Mouse (Mus musculus) MEL (cell line): ENCODE measurements around the gene Abhd16a. TPM values are rescaled to one million over a fixed set of nuclear protein-coding genes. Genes with fewer than 3 reads are reported as not detected.

ENCODE experiments used
- DNase-seq: peaks from one replicate; pipeline ENCODE4 v3.0.0; 2011; ENCODE audit warnings: low read depth, low spot score
- H3K27ac ChIP-seq: 2 replicates; pipeline ENCODE4 v1.5.1; 2012; ENCODE audit warnings: low read depth, mild to moderate bottlenecking, control low read depth, low read length, moderate library complexity; ENCODE audit not compliant: control insufficient read depth
- H3K27me3 ChIP-seq, 2 experiments: fragments of 150-350 bp in 1 of 2; sonication (generic) in 1 of 2; 2 replicates each; pipeline ENCODE4 v1.6.1; 2012; ENCODE audit warnings: low read length in 2 of 2, mild to moderate bottlenecking in 2 of 2, improper control_type of control experiment in 1 of 2, moderate library complexity in 1 of 2; ENCODE audit not compliant: insufficient read depth in 2 of 2, control insufficient read depth in 1 of 2
- H3K36me3 ChIP-seq, 2 experiments: 2 replicates each; pipeline ENCODE4 v1.6.1; 2012 to 2014; ENCODE audit warnings: low read length in 2 of 2, improper control_type of control experiment in 1 of 2, inconsistent platforms in 1 of 2, mild to moderate bottlenecking in 1 of 2; ENCODE audit not compliant: insufficient read depth in 2 of 2, control insufficient read depth in 1 of 2
- H3K4me1 ChIP-seq, 2 experiments: fragments of 150-350 bp in 1 of 2; sonication (generic) in 1 of 2; 2 replicates each; pipeline ENCODE4 v1.6.1; 2012; ENCODE audit warnings: low read length in 2 of 2, improper control_type of control experiment in 1 of 2, mild to moderate bottlenecking in 1 of 2; ENCODE audit not compliant: insufficient read depth in 2 of 2, control insufficient read depth in 1 of 2
- H3K4me3 ChIP-seq, 2 experiments: fragments of 150-350 bp in 1 of 2; sonication (generic) in 1 of 2; 2 replicates each; pipeline ENCODE4 v1.5.1; 2012; ENCODE audit warnings: low read depth in 2 of 2, low read length in 2 of 2, mild to moderate bottlenecking in 2 of 2, moderate library complexity in 2 of 2, control low read depth in 1 of 2, improper control_type of control experiment in 1 of 2; ENCODE audit not compliant: control insufficient read depth in 1 of 2, insufficient read depth in 1 of 2
- H3K79me2 ChIP-seq: 2 replicates; pipeline ENCODE4 v1.6.1; 2012; ENCODE audit warnings: mild to moderate bottlenecking, low read length, moderate library complexity; ENCODE audit not compliant: control insufficient read depth, poor library complexity, insufficient read depth
- H3K9ac ChIP-seq: 2 replicates; pipeline ENCODE4 v1.6.1; 2012; ENCODE audit warnings: low read depth, mild to moderate bottlenecking, control low read depth, low read length, moderate library complexity; ENCODE audit not compliant: control insufficient read depth, poor library complexity, severe bottlenecking
- H3K9me3 ChIP-seq: fragments of 150-350 bp; sonication (generic); replicated peaks from 2 replicates; pipeline ENCODE4 v1.6.1; 2012; ENCODE audit warnings: mild to moderate bottlenecking, low read length, improper control_type of control experiment, moderate library complexity; ENCODE audit not compliant: insufficient read depth
- CHD2 ChIP-seq: IDR thresholded peaks from 2 replicates; pipeline ENCODE4 v1.6.1; 2011; ENCODE audit warnings: low read length, improper control_type of control experiment
- CTCF ChIP-seq, 3 experiments: IDR thresholded peaks in 2 of 3; conservative IDR thresholded peaks in 1 of 3; 2 replicates each; pipeline ENCODE4 v1.5.1; 2011 to 2012; ENCODE audit warnings: low read length in 3 of 3, low read depth in 2 of 3, mild to moderate bottlenecking in 2 of 3, improper control_type of control experiment in 1 of 3, inconsistent platforms in 1 of 3, mixed read lengths in 1 of 3, moderate library complexity in 1 of 3; ENCODE audit not compliant: control insufficient read depth in 1 of 3, insufficient read depth in 1 of 3, poor library complexity in 1 of 3, severe bottlenecking in 1 of 3
- ELF1 ChIP-seq: IDR thresholded peaks from 2 replicates; pipeline ENCODE4 v1.6.1; 2014; ENCODE audit warnings: low read depth, mild to moderate bottlenecking, inconsistent platforms, low read length, improper control_type of control experiment, moderate library complexity
- ETS1 ChIP-seq: IDR thresholded peaks from 2 replicates; pipeline ENCODE4 v1.6.1; 2012; ENCODE audit warnings: low read depth, mild to moderate bottlenecking, inconsistent platforms, low read length, improper control_type of control experiment, moderate library complexity
- GATA1 ChIP-seq: IDR thresholded peaks from 2 replicates; pipeline ENCODE4 v1.6.1; 2011; ENCODE audit warnings: low read depth, low read length, improper control_type of control experiment
- JUND ChIP-seq: IDR thresholded peaks from 2 replicates; pipeline ENCODE4 v1.6.1; 2011; ENCODE audit warnings: low read depth, mild to moderate bottlenecking, improper control_type of control experiment, low read length
- MAZ ChIP-seq: IDR thresholded peaks from 2 replicates; pipeline ENCODE4 v1.6.1; 2012; ENCODE audit warnings: low read depth, mild to moderate bottlenecking, inconsistent platforms, low read length, improper control_type of control experiment
- MXI1 ChIP-seq: IDR thresholded peaks from 2 replicates; pipeline ENCODE4 v1.6.1; 2011; ENCODE audit warnings: mild to moderate bottlenecking, low read depth, low read length, improper control_type of control experiment
- MYB ChIP-seq: IDR thresholded peaks from 2 replicates; pipeline ENCODE4 v1.6.1; 2011; ENCODE audit warnings: mild to moderate bottlenecking, low read depth, low read length, improper control_type of control experiment
- MYC ChIP-seq: IDR thresholded peaks from 2 replicates; pipeline ENCODE4 v1.6.1; 2011; ENCODE audit warnings: low read depth, mild to moderate bottlenecking, low read length, improper control_type of control experiment, moderate library complexity
- NRF1 ChIP-seq: IDR thresholded peaks from 2 replicates; pipeline ENCODE4 v1.6.1; 2014; ENCODE audit warnings: low read depth, mild to moderate bottlenecking, inconsistent platforms, low read length, improper control_type of control experiment, moderate library complexity; ENCODE audit not compliant: poor library complexity, insufficient read depth, severe bottlenecking
- POLR2A ChIP-seq, 2 experiments: IDR thresholded peaks; 2 replicates each; pipeline ENCODE4 v1.6.1; 2011 to 2012; ENCODE audit warnings: low read length in 2 of 2, mild to moderate bottlenecking in 2 of 2, control low read depth in 1 of 2, improper control_type of control experiment in 1 of 2, low read depth in 1 of 2, moderate library complexity in 1 of 2; ENCODE audit not compliant: control insufficient read depth in 1 of 2, insufficient read depth in 1 of 2, poor library complexity in 1 of 2
- POLR2AphosphoS5 ChIP-seq: IDR thresholded peaks from 2 replicates; pipeline ENCODE4 v1.6.1; 2012; ENCODE audit warnings: low read depth, borderline replicate concordance, mild to moderate bottlenecking, inconsistent platforms, low read length, moderate library complexity, mixed read lengths
- RAD21 ChIP-seq: IDR thresholded peaks from 2 replicates; pipeline ENCODE4 v1.6.1; 2011; ENCODE audit warnings: mild to moderate bottlenecking, low read depth, low read length, improper control_type of control experiment
- RCOR1 ChIP-seq: IDR thresholded peaks from 2 replicates; pipeline ENCODE4 v1.6.1; 2012; ENCODE audit warnings: low read depth, mild to moderate bottlenecking, inconsistent platforms, low read length, improper control_type of control experiment
- TAL1 ChIP-seq: IDR thresholded peaks from 2 replicates; pipeline ENCODE4 v1.6.1; 2012; ENCODE audit warnings: mild to moderate bottlenecking, inconsistent platforms, low read length, moderate library complexity, mixed read lengths
- UBTF ChIP-seq: IDR thresholded peaks from 2 replicates; pipeline ENCODE4 v1.6.1; 2012; ENCODE audit warnings: low read depth, mild to moderate bottlenecking, inconsistent platforms, low read length, improper control_type of control experiment, moderate library complexity, borderline replicate concordance; ENCODE audit not compliant: insufficient read depth
- USF1 ChIP-seq: IDR thresholded peaks from 2 replicates; pipeline ENCODE4 v1.6.1; 2014; ENCODE audit warnings: low read depth, mild to moderate bottlenecking, inconsistent platforms, low read length, improper control_type of control experiment, moderate library complexity
- USF2 ChIP-seq, 2 experiments: IDR thresholded peaks; 2 replicates each; pipeline ENCODE4 v1.6.1; 2011 to 2012; ENCODE audit warnings: improper control_type of control experiment in 2 of 2, low read length in 2 of 2, borderline replicate concordance in 1 of 2, inconsistent platforms in 1 of 2, low read depth in 1 of 2, mild to moderate bottlenecking in 1 of 2; ENCODE audit not compliant: insufficient read depth in 1 of 2
- ZKSCAN1 ChIP-seq: IDR thresholded peaks from 2 replicates; pipeline ENCODE4 v1.6.1; 2012; ENCODE audit warnings: low read depth, mild to moderate bottlenecking, inconsistent platforms, low read length, improper control_type of control experiment, moderate library complexity
- ZMIZ1 ChIP-seq: IDR thresholded peaks from 2 replicates; pipeline ENCODE4 v1.6.1; 2012; ENCODE audit warnings: low read depth, mild to moderate bottlenecking, inconsistent platforms, low read length, improper control_type of control experiment, moderate library complexity
- ZNF384 ChIP-seq: IDR thresholded peaks from 2 replicates; pipeline ENCODE4 v1.6.1; 2012; ENCODE audit warnings: low read depth, mild to moderate bottlenecking, inconsistent platforms, low read length, improper control_type of control experiment
- polyA plus RNA-seq, 2 experiments: library from polyadenylated mRNA; stranded (reverse) in 1 of 2; unstranded in 1 of 2; fragments of >175 nt in 1 of 2; fragments of >200 nt in 1 of 2; gene quantifications; 2 replicates each; pipeline versions ENCODE4 v1.2.1 to v1.2.4; 2012; ENCODE audit warnings: low replicate concordance in 2 of 2, low read depth in 1 of 2; ENCODE audit not compliant: insufficient read length in 2 of 2, insufficient read depth in 1 of 2, missing spikeins in 1 of 2
- total RNA-seq: library from RNA; depleted of rRNA; stranded (reverse); fragments of 300-350 nt; gene quantifications from 2 replicates; pipeline ENCODE4 v1.2.3, GENCODE M21; 2012

The Abhd16a gene
- total and polyA plus RNA-seq, 3 experiments, result 96.1 to 126 TPM; not detected in 1

- TF ChIP-seq POLR2A (IDR thresholded peaks at IDR 0.05; ENCODE audit: control insufficient read depth in 1 of 2, insufficient read depth in 1 of 2, low read depth in 1 of 2, low read length in 2 of 2, poor library complexity in 1 of 2), result peak; percentile 74 to 80
- no peak for TF ChIP-seq USF2 (IDR thresholded peaks at IDR 0.05; ENCODE audit: borderline replicate concordance in 1 of 2, insufficient read depth in 1 of 2, low read depth in 1 of 2, low read length in 2 of 2)
- peak; percentile 67; the same call in 1 of the 2 replicates for TF ChIP-seq JUND
- TF ChIP-seq RCOR1, result no peak
- peak; percentile 74 for TF ChIP-seq ZNF384
- no peak for TF ChIP-seq RAD21
- TF ChIP-seq MAZ, result no peak
- peak; percentile 62; the same call in 1 of the 2 replicates for TF ChIP-seq MXI1
- TF ChIP-seq ELF1, result peak; percentile 55
- TF ChIP-seq ETS1, result peak; percentile 98
- no peak for TF ChIP-seq TAL1
- no peak for TF ChIP-seq UBTF
- TF ChIP-seq ZKSCAN1, result no peak
- no peak for TF ChIP-seq USF1
Measured at GRCm38 (mm10) chr17:35051156-35052086, 37.6 kb upstream of the Abhd16a start (continued).

DNA sequence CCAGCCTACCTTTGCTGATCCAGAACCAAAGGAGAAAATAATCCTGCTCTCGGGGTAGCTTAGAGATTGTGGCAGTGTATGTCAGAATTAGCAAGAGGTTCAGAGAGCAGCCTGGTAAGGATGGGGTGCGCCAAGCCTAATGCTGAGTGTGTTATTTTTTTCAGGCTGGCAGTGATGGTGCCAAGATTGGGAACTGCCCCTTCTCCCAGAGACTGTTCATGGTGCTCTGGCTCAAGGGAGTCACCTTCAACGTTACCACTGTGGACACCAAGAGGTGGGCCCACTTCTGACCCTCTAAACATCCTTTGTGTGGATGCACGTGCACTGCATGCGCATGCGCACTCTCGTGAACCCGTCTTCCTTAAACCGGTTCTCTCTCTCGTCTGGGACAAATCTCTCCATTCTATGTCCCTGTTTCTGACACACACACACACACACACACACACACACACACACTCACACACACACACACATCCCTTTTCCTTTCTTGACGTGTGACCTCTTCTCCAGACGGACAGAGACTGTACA lies 36.7 kb upstream of the Abhd16a start:
- Histone ChIP-seq H3K4me3 (peak overlapping the region; percentile 18 to 76), H3K79me2 (peaks cover 42% of the 10 kb centered on the region), H3K36me3 (peaks cover 9 to 23% of the 10 kb centered on the region in 2 experiments), H3K27me3 (no peaks in the 10 kb centered on the region), H3K27ac (peak overlapping the region; percentile 78), H3K9me3 (no peaks in the 10 kb centered on the region)
- no peak for DNase-seq
- TF ChIP-seq CHD2 (no peak), GATA1 (no peak), MYC (no peak), CTCF (IDR thresholded peaks at IDR 0.05 in 2 of 3, conservative IDR thresholded peaks at IDR 0.05 in 1 of 3; ENCODE audit: control insufficient read depth in 1 of 3, insufficient read depth in 1 of 3, low read depth in 2 of 3, low read length in 3 of 3, poor library complexity in 1 of 3, severe bottlenecking in 1 of 3) (no peak), ZMIZ1 (no peak), MYB (no peak), NRF1 (no peak), JUND (no peak), ETS1 (no peak), POLR2AphosphoS5 (no peak)
- TF ChIP-seq, all 39 proteins: peak for 0
- peak overlapping the region; percentile 51 for H3K9ac ChIP-seq
- peaks cover 0 to 23% of the 10 kb centered on the region in 2 experiments; a peak in 3 of 4 replicates for H3K4me1 ChIP-seq
